Mouse (Mus musculus): ENCODE data around the gene Gk5. TPM values are rescaled to one million over a fixed set of nuclear protein-coding genes. Genes with fewer than 3 reads are reported as not detected.

Gk5 gene
- total RNA-seq, 1 experiment = 12.7 TPM

GRCm38 (mm10) chr9:96184909-96185308, 65.7 kb downstream of the Gk5 start:
- in situ Hi-C loops (cut with MboI; ENCODE audit: low sequenced_read_pairs in 2 of 2, unreplicated experiment in 2 of 2) = no loop called here
- Histone ChIP-seq H3K9ac (ENCODE audit: insufficient read depth, low read depth, low read length, poor library complexity, severe bottlenecking) (no peak overlapping the region), H3K27ac (ENCODE audit: insufficient read depth, low read depth, low read length, poor library complexity, severe bottlenecking) (no peak overlapping the region), H3K4me1 (ENCODE audit: control insufficient read depth in 2 of 2, insufficient read depth in 2 of 2, low read length in 2 of 2, poor library complexity in 1 of 2) (no peaks in the 10 kb centered on the region), H3K36me3 (ENCODE audit: control insufficient read depth, insufficient read depth, low read length, poor library complexity, severe bottlenecking) (peaks cover 4% of the 10 kb centered on the region), H3K4me3 (ENCODE audit: insufficient read depth in 1 of 2, low read depth in 1 of 2, low read length in 2 of 2, poor library complexity in 1 of 2, severe bottlenecking in 1 of 2) (no peak overlapping the region), H3K9me3 (ENCODE audit: control insufficient read depth, insufficient read depth, low read depth, low read length) (no peaks in the 10 kb centered on the region)
- TF ChIP-seq HCFC1 (IDR thresholded peaks at IDR 0.05; ENCODE audit: borderline replicate concordance, insufficient read depth, low read length) = no peak
- no peak for TF ChIP-seq CHD2 (IDR thresholded peaks at IDR 0.05; ENCODE audit: low read depth, low read length)
- no peak for TF ChIP-seq ZC3H11A (IDR thresholded peaks at IDR 0.05; ENCODE audit: borderline replicate concordance, low read depth, low read length)
- no peak for TF ChIP-seq MAFK (IDR thresholded peaks at IDR 0.05; ENCODE audit: insufficient read depth, low read depth, low read length)
- no peak for TF ChIP-seq ZNF384 (IDR thresholded peaks at IDR 0.05; ENCODE audit: low read depth, low read length)
- no peak for DNase-seq (ENCODE audit: low read depth, low spot score)

- no peak overlapping the region for H3K4me3 ChIP-seq (ENCODE audit: insufficient read depth in 1 of 2, low read depth in 1 of 2, low read length in 2 of 2, poor library complexity in 1 of 2, severe bottlenecking in 1 of 2)
- TF ChIP-seq ZC3H11A (IDR thresholded peaks at IDR 0.05; ENCODE audit: borderline replicate concordance, low read depth, low read length) (no peak), CHD2 (IDR thresholded peaks at IDR 0.05; ENCODE audit: low read depth, low read length) (no peak), ZNF384 (IDR thresholded peaks at IDR 0.05; ENCODE audit: low read depth, low read length) (no peak), MAFK (IDR thresholded peaks at IDR 0.05; ENCODE audit: insufficient read depth, low read depth, low read length) (no peak), HCFC1 (IDR thresholded peaks at IDR 0.05; ENCODE audit: borderline replicate concordance, insufficient read depth, low read length) (no peak)
- no peak overlapping the region for H3K27ac ChIP-seq (ENCODE audit: insufficient read depth, low read depth, low read length, poor library complexity, severe bottlenecking)
- H3K4me1 ChIP-seq (ENCODE audit: control insufficient read depth in 2 of 2, insufficient read depth in 2 of 2, low read length in 2 of 2, poor library complexity in 1 of 2) = no peaks in the 10 kb centered on the region
- no peak overlapping the region for H3K9ac ChIP-seq (ENCODE audit: insufficient read depth, low read depth, low read length, poor library complexity, severe bottlenecking)
- H3K36me3 ChIP-seq (ENCODE audit: control insufficient read depth, insufficient read depth, low read length, poor library complexity, severe bottlenecking) = peaks cover 4% of the 10 kb centered on the region; the same call in 1 of the 2 replicates
- DNase-seq (ENCODE audit: low read depth, low spot score) = no peak
- H3K9me3 ChIP-seq (ENCODE audit: control insufficient read depth, insufficient read depth, low read depth, low read length) = no peaks in the 10 kb centered on the region
- in situ Hi-C loops (cut with MboI; ENCODE audit: low sequenced_read_pairs in 2 of 2, unreplicated experiment in 2 of 2) = no loop called here
These were observed 67.5 kb downstream of the Gk5 start for GRCm38 (mm10) chr9:96186701-96187100.

GRCm38 (mm10) chr9:96195885-96196622, 76.9 kb downstream of the Gk5 start, which contains the start of gene Tfdp2:
Gene Tfdp2 (plus strand): TSS chr9:96196275.
- Histone ChIP-seq H3K27ac (ENCODE audit: insufficient read depth, low read depth, low read length, poor library complexity, severe bottlenecking) (peak within 1 kb of the TSS; percentile 60), H3K36me3 (ENCODE audit: control insufficient read depth, insufficient read depth, low read length, poor library complexity, severe bottlenecking) (no peaks in the 10 kb centered on the region), H3K4me1 (ENCODE audit: control insufficient read depth in 2 of 2, insufficient read depth in 2 of 2, low read length in 2 of 2, poor library complexity in 1 of 2) (peaks cover 4 to 6% of the 10 kb centered on the region in 2 experiments), H3K9ac (ENCODE audit: insufficient read depth, low read depth, low read length, poor library complexity, severe bottlenecking) (peak within 1 kb of the TSS; percentile 88), H3K4me3 (ENCODE audit: insufficient read depth in 1 of 2, low read depth in 1 of 2, low read length in 2 of 2, poor library complexity in 1 of 2, severe bottlenecking in 1 of 2) (peak within 1 kb of the TSS; percentile 86 to 92), H3K9me3 (ENCODE audit: control insufficient read depth, insufficient read depth, low read depth, low read length) (no peaks in the 10 kb centered on the region)
- TF ChIP-seq ZC3H11A (IDR thresholded peaks at IDR 0.05; ENCODE audit: borderline replicate concordance, low read depth, low read length) = no peak
- TF ChIP-seq MAFK (IDR thresholded peaks at IDR 0.05; ENCODE audit: insufficient read depth, low read depth, low read length) = no peak
- peak; percentile 89 for DNase-seq (ENCODE audit: low read depth, low spot score)
- in situ Hi-C loops (cut with MboI; ENCODE audit: low sequenced_read_pairs in 2 of 2, unreplicated experiment in 2 of 2) = no loop called here

GRCm38 (mm10) chr9:96196636-96197181, 77.5 kb downstream of the Gk5 start:
- Histone ChIP-seq H3K9ac (ENCODE audit: insufficient read depth, low read depth, low read length, poor library complexity, severe bottlenecking) (peak overlapping the region; percentile 88), H3K9me3 (ENCODE audit: control insufficient read depth, insufficient read depth, low read depth, low read length) (no peaks in the 10 kb centered on the region), H3K36me3 (ENCODE audit: control insufficient read depth, insufficient read depth, low read length, poor library complexity, severe bottlenecking) (no peaks in the 10 kb centered on the region), H3K27ac (ENCODE audit: insufficient read depth, low read depth, low read length, poor library complexity, severe bottlenecking) (peak overlapping the region; percentile 60), H3K4me1 (ENCODE audit: control insufficient read depth in 2 of 2, insufficient read depth in 2 of 2, low read length in 2 of 2, poor library complexity in 1 of 2) (peaks cover 4 to 6% of the 10 kb centered on the region in 2 experiments), H3K4me3 (ENCODE audit: insufficient read depth in 1 of 2, low read depth in 1 of 2, low read length in 2 of 2, poor library complexity in 1 of 2, severe bottlenecking in 1 of 2) (peak overlapping the region; percentile 86 to 92)
- DNase-seq (ENCODE audit: low read depth, low spot score) = peak; percentile 24
- TF ChIP-seq CHD2 (IDR thresholded peaks at IDR 0.05; ENCODE audit: low read depth, low read length) (no peak), ZC3H11A (IDR thresholded peaks at IDR 0.05; ENCODE audit: borderline replicate concordance, low read depth, low read length) (no peak), ZNF384 (IDR thresholded peaks at IDR 0.05; ENCODE audit: low read depth, low read length) (no peak), HCFC1 (IDR thresholded peaks at IDR 0.05; ENCODE audit: borderline replicate concordance, insufficient read depth, low read length) (no peak), MAFK (IDR thresholded peaks at IDR 0.05; ENCODE audit: insufficient read depth, low read depth, low read length) (no peak)
- in situ Hi-C loops (cut with MboI; ENCODE audit: low sequenced_read_pairs in 2 of 2, unreplicated experiment in 2 of 2) = no loop called here

Data from ES-E14 (cell line).